Mouse (Mus musculus) embryonic facial prominence, embryonic 11.5 days (tissue): ENCODE results near the gene Ptpn9. TPM values are rescaled to one million over a fixed set of nuclear protein-coding genes. Genes with fewer than 3 reads are reported as not detected.
"Not testable (repeated sequence)": the region's sequence is repeated elsewhere in the genome, so short reads cannot be mapped to it uniquely, and the experiment has no call there.

ENCODE experiments used
- ATAC-seq: fragments of 200-750 bp; cut with Nextera tagmentation; replicated peaks from 2 replicates; pipeline ENCODE4 v1.8.0; 2017; ENCODE audit warnings: low read depth; ENCODE audit not compliant: insufficient number of reproducible peaks, low FRiP score, low TSS enrichment
- DNase-seq: peaks from one replicate; pipeline ENCODE4 v3.0.0-alpha.2; 2015; ENCODE audit warnings: low spot score
- H3K27ac ChIP-seq: fragments of 300-500 bp; sonication (generic); replicated peaks from 2 replicates; pipeline ENCODE4 v1.5.1; 2014; ENCODE audit warnings: mild to moderate bottlenecking, low read depth, low read length, control low read depth
- H3K27me3 ChIP-seq: fragments of 300-500 bp; sonication (generic); 2 replicates; pipeline ENCODE4 v1.6.1; 2014; ENCODE audit warnings: mild to moderate bottlenecking, low read length, moderate library complexity, mixed read lengths; ENCODE audit not compliant: control insufficient read depth, insufficient read depth
- H3K36me3 ChIP-seq: fragments of 300-500 bp; sonication (generic); replicated peaks from 2 replicates; pipeline ENCODE4 v1.6.1; 2014; ENCODE audit warnings: low read depth, mild to moderate bottlenecking, low read length, moderate library complexity, mixed read lengths; ENCODE audit not compliant: control insufficient read depth, insufficient read depth
- H3K4me1 ChIP-seq: fragments of 300-500 bp; sonication (generic); 2 replicates; pipeline ENCODE4 v1.6.1; 2014; ENCODE audit warnings: low read length, mixed read lengths; ENCODE audit not compliant: control insufficient read depth, insufficient read depth
- H3K4me2 ChIP-seq: fragments of 300-500 bp; sonication (generic); 2 replicates; pipeline ENCODE4 v1.6.1; 2014; ENCODE audit warnings: low read depth, mild to moderate bottlenecking, control low read depth, low read length, moderate library complexity
- H3K4me3 ChIP-seq: fragments of 300-500 bp; sonication (generic); 2 replicates; pipeline ENCODE4 v1.5.1; 2014; ENCODE audit warnings: low read depth, low read length, control low read depth
- H3K9ac ChIP-seq: fragments of 300-500 bp; sonication (generic); replicated peaks from 2 replicates; pipeline ENCODE4 v1.6.1; 2014; ENCODE audit warnings: mild to moderate bottlenecking, control low read depth, low read length
- H3K9me3 ChIP-seq: fragments of 300-500 bp; sonication (generic); replicated peaks from 2 replicates; pipeline ENCODE4 v1.6.1; 2016; ENCODE audit warnings: mild to moderate bottlenecking, low read length, inconsistent platforms, mixed read lengths; ENCODE audit not compliant: control insufficient read depth
- WGBS: fragments of 180-500 bp; shearing (Covaris S2); extraction: QIAGEN DNeasy Blood & Tissue Kit; methylation state at CpG from one replicate; pipeline ENCODE4 v1.1.7; 2014; 5-methylcytosine and 5-hydroxymethylcytosine counted together
- polyA plus RNA-seq: library from polyadenylated mRNA; unstranded; fragments of >200 nt; fragmentation: Nextera tagmentation; extraction: Ambion mirVana; gene quantifications from 2 replicates; pipeline ENCODE4 v1.2.1, GENCODE M21; 2014

Gene Ptpn9
- 38.9 and 39.9 TPM in 2 replicates for polyA plus RNA-seq

GRCm38 (mm10) chr9:56994286-56995197, at the start of gene Ptpn9:
Gene Ptpn9, plus strand, starts transcription at chr9:56994923.
- Histone ChIP-seq H3K27me3 (no peaks in the 10 kb centered on the region), H3K4me1 (no peaks in the 10 kb centered on the region), H3K36me3 (no peaks in the 10 kb centered on the region), H3K9me3 (no peaks in the 10 kb centered on the region), H3K4me2 (peak within 1 kb of the TSS; percentile 84), H3K4me3 (peak within 1 kb of the TSS; percentile 93), H3K9ac (peak within 1 kb of the TSS; percentile 98), H3K27ac (peak within 1 kb of the TSS; percentile 96)
- DNase-seq, result peak; percentile 93
- peak; percentile 94 for ATAC-seq
- 2% methylated on average over 61 of the region's 62 CpGs for whole genome bisulfite sequencing

- H3K9ac ChIP-seq, H3K4me2 ChIP-seq, H3K36me3 ChIP-seq, H3K27ac ChIP-seq, H3K9me3 ChIP-seq, H3K4me3 ChIP-seq, H3K27me3 ChIP-seq, H3K4me1 ChIP-seq, ATAC-seq: not testable (repeated sequence)
- DNase-seq, result peak; percentile 67
- WGBS, result 27% methylated on average over 3 of the region's 3 CpGs
Observed at GRCm38 (mm10) chr9:56947481-56947880, 47.2 kb upstream of the Ptpn9 start.

GRCm38 (mm10) chr9:56948699-56949098, 46.0 kb upstream of the Ptpn9 start:
- H3K9me3 ChIP-seq, H3K27me3 ChIP-seq, H3K4me3 ChIP-seq, H3K36me3 ChIP-seq, ATAC-seq, DNase-seq, H3K4me2 ChIP-seq, H3K9ac ChIP-seq, H3K27ac ChIP-seq, H3K4me1 ChIP-seq: not testable (repeated sequence)
- WGBS, result 88% methylated on average over 5 of the region's 5 CpGs

- H3K4me1 ChIP-seq, result no peaks in the 10 kb centered on the region
- H3K4me2 ChIP-seq, result peak overlapping the region; percentile 46
- no peaks in the 10 kb centered on the region for H3K36me3 ChIP-seq
- DNase-seq (peak; percentile 57), ATAC-seq (no peak)
- H3K9me3 ChIP-seq, result no peaks in the 10 kb centered on the region
- no peaks in the 10 kb centered on the region for H3K27me3 ChIP-seq
- 28% methylated on average over 13 of the region's 13 CpGs for WGBS
- H3K9ac ChIP-seq, result peak overlapping the region; percentile 28
- peak overlapping the region; percentile 30 for H3K4me3 ChIP-seq
- no peak overlapping the region for H3K27ac ChIP-seq
Observed at GRCm38 (mm10) chr9:56949767-56950166, 45.0 kb upstream of the Ptpn9 start.

GRCm38 (mm10) chr9:56950414-56951400, 44.0 kb upstream of the Ptpn9 start, which contains the start of gene Snupn:
Gene Snupn, plus strand, starts transcription at chr9:56950878.
- Histone ChIP-seq H3K9ac (peak within 1 kb of the TSS; percentile 68), H3K4me2 (peak within 1 kb of the TSS; percentile 83), H3K4me1 (no peaks in the 10 kb centered on the region), H3K36me3 (no peaks in the 10 kb centered on the region), H3K4me3 (peak within 1 kb of the TSS; percentile 60), H3K9me3 (no peaks in the 10 kb centered on the region), H3K27ac (peak within 1 kb of the TSS; percentile 79), H3K27me3 (no peaks in the 10 kb centered on the region)
- DNase-seq (peak; percentile 100), ATAC-seq (peak; percentile 99)
- under 1% methylated on average over 50 of the region's 50 CpGs for WGBS

GRCm38 (mm10) chr9:56953562-56953961, 41.2 kb upstream of the Ptpn9 start:
- H3K27me3 ChIP-seq, result no peaks in the 10 kb centered on the region
- ATAC-seq (no peak), DNase-seq (no peak)
- no peak overlapping the region for H3K27ac ChIP-seq
- no peaks in the 10 kb centered on the region for H3K36me3 ChIP-seq
- no peak overlapping the region for H3K4me3 ChIP-seq
- WGBS, result 91% methylated on average over 1 of the region's 1 CpGs
- H3K4me1 ChIP-seq, result no peaks in the 10 kb centered on the region
- H3K9ac ChIP-seq, result no peak overlapping the region
- H3K9me3 ChIP-seq, result no peaks in the 10 kb centered on the region
- no peak overlapping the region for H3K4me2 ChIP-seq

- Histone ChIP-seq H3K4me3 (no peak overlapping the region), H3K27me3 (no peaks in the 10 kb centered on the region), H3K9me3 (no peaks in the 10 kb centered on the region), H3K4me2 (no peak overlapping the region), H3K27ac (no peak overlapping the region), H3K4me1 (no peaks in the 10 kb centered on the region), H3K36me3 (no peaks in the 10 kb centered on the region), H3K9ac (no peak overlapping the region)
- no peak for ATAC-seq
- DNase-seq, result no peak
- 75% methylated on average over 7 of the region's 7 CpGs for WGBS
Observed at GRCm38 (mm10) chr9:56956966-56957675, 37.6 kb upstream of the Ptpn9 start.
